Mouse (Mus musculus) forebrain, postnatal 0 days (tissue): ENCODE measurements around the gene Cers6. TPM values are rescaled to one million over a fixed set of nuclear protein-coding genes. Genes with fewer than 3 reads are reported as not detected.

ENCODE experiments used
- ATAC-seq: fragments of 200-750 bp; cut with Nextera tagmentation; 2 replicates; pipeline ENCODE4 v1.8.0; 2017; ENCODE audit warnings: mild to moderate bottlenecking, moderate library complexity
- DNase-seq: peaks from one replicate; pipeline ENCODE4 v3.0.0-alpha.2; 2015
- H3K27ac ChIP-seq: fragments of 300-500 bp; sonication (generic); 2 replicates; pipeline ENCODE4 v1.5.1; 2014; ENCODE audit warnings: low read depth, mild to moderate bottlenecking, antibody characterized with exemption, low read length, moderate library complexity, mixed read lengths
- H3K27me3 ChIP-seq: fragments of 300-500 bp; sonication (generic); 2 replicates; pipeline ENCODE4 v1.6.1; 2014; ENCODE audit warnings: mild to moderate bottlenecking, low read length, mixed read lengths; ENCODE audit not compliant: insufficient read depth
- H3K36me3 ChIP-seq: fragments of 300-500 bp; sonication (generic); 2 replicates; pipeline ENCODE4 v1.6.1; 2014; ENCODE audit warnings: mild to moderate bottlenecking, moderate library complexity; ENCODE audit not compliant: insufficient read depth
- H3K4me1 ChIP-seq: fragments of 300-500 bp; sonication (generic); 2 replicates; pipeline ENCODE4 v1.6.1; 2014; ENCODE audit warnings: antibody characterized with exemption; ENCODE audit not compliant: insufficient read depth
- H3K4me2 ChIP-seq: fragments of 300-500 bp; sonication (generic); 2 replicates; pipeline ENCODE4 v1.6.1; 2014; ENCODE audit warnings: low read depth, mild to moderate bottlenecking, moderate library complexity
- H3K4me3 ChIP-seq: fragments of 300-500 bp; sonication (generic); 2 replicates; pipeline ENCODE4 v1.5.1; 2014; ENCODE audit warnings: low read depth, low read length, mixed read lengths
- H3K9ac ChIP-seq: fragments of 300-500 bp; sonication (generic); 2 replicates; pipeline ENCODE4 v1.6.1; 2014; ENCODE audit warnings: mild to moderate bottlenecking
- H3K9me3 ChIP-seq: fragments of 300-500 bp; sonication (generic); 2 replicates; pipeline ENCODE4 v1.6.1; 2016; ENCODE audit warnings: low read length
- CTCF ChIP-seq: sonication (generic); IDR thresholded peaks from 2 replicates; pipeline ENCODE4 v1.5.1; 2016; ENCODE audit warnings: antibody characterized with exemption, control low read depth, low read depth
- WGBS: fragments of 180-500 bp; shearing (Covaris S2); extraction: QIAGEN DNeasy Blood & Tissue Kit; methylation state at CpG from one replicate; pipeline ENCODE4 v1.1.7; 2014; 5-methylcytosine and 5-hydroxymethylcytosine counted together
- polyA plus RNA-seq: library from polyadenylated mRNA; unstranded; fragments of >200 nt; fragmentation: Nextera tagmentation; extraction: Ambion mirVana; gene quantifications from 2 replicates; pipeline ENCODE4 v1.2.1, GENCODE M21; 2015
- total RNA-seq: library from RNA; depleted of rRNA; stranded (reverse); fragments of >200 nt; gene quantifications from 2 replicates; pipeline ENCODE4 v1.2.3, GENCODE M21; 2014

The Cers6 gene
- total and polyA plus RNA-seq, 2 experiments from 2014 or later: 26.7 to 81.7 TPM

GRCm38 (mm10) chr2:68936773-68937172 is 75.5 kb downstream of the Cers6 start:
- Histone ChIP-seq H3K27me3 (no peaks in the 10 kb centered on the region), H3K4me3 (no peak overlapping the region), H3K4me1 (no peaks in the 10 kb centered on the region), H3K9ac (no peak overlapping the region), H3K36me3 (no peaks in the 10 kb centered on the region), H3K27ac (no peak overlapping the region), H3K4me2 (no peak overlapping the region), H3K9me3 (no peaks in the 10 kb centered on the region)
- WGBS: 80% methylated on average over 4 of the region's 4 CpGs
- TF ChIP-seq CTCF: no peak
- DNase-seq (no peak), ATAC-seq (no peak)

GRCm38 (mm10) chr2:68937833-68938232 is 76.6 kb downstream of the Cers6 start:
- Histone ChIP-seq H3K4me1 (no peaks in the 10 kb centered on the region), H3K27ac (no peak overlapping the region), H3K4me2 (no peak overlapping the region), H3K27me3 (no peaks in the 10 kb centered on the region), H3K4me3 (no peak overlapping the region), H3K9me3 (no peaks in the 10 kb centered on the region), H3K9ac (no peak overlapping the region), H3K36me3 (no peaks in the 10 kb centered on the region)
- no peak for ATAC-seq
- DNase-seq: no peak
- WGBS: 95% methylated on average over 3 of the region's 3 CpGs
- TF ChIP-seq CTCF: no peak

- DNase-seq: no peak
- TF ChIP-seq CTCF: no peak
Observed at GRCm38 (mm10) chr2:68944898-68945297, 83.7 kb downstream of the Cers6 start.

GRCm38 (mm10) chr2:68945976-68946375 is 84.7 kb downstream of the Cers6 start:
- TF ChIP-seq CTCF: no peak
- peaks cover 15% of the 10 kb centered on the region; the same call in 1 of the 2 replicates for H3K36me3 ChIP-seq
- no peak overlapping the region for H3K4me2 ChIP-seq
- H3K4me1 ChIP-seq: no peaks in the 10 kb centered on the region
- H3K27me3 ChIP-seq: no peaks in the 10 kb centered on the region
- no peak overlapping the region for H3K4me3 ChIP-seq
- no peak for ATAC-seq
- DNase-seq: no peak
- H3K9me3 ChIP-seq: peaks cover under 1% of the 10 kb centered on the region; the same call in 1 of the 2 replicates
- no peak overlapping the region for H3K27ac ChIP-seq
- H3K9ac ChIP-seq: no peak overlapping the region
- 94% methylated on average over 2 of the region's 2 CpGs for WGBS

More at GRCm38 (mm10) chr2:68944898-68945297, 83.7 kb downstream of the Cers6 start:
- WGBS: 73% methylated on average over 2 of the region's 2 CpGs
- Histone ChIP-seq H3K9me3 (no peaks in the 10 kb centered on the region), H3K27me3 (no peaks in the 10 kb centered on the region), H3K9ac (no peak overlapping the region), H3K36me3 (peaks cover 12% of the 10 kb centered on the region; the same call in 1 of the 2 replicates), H3K4me2 (no peak overlapping the region), H3K27ac (no peak overlapping the region), H3K4me3 (no peak overlapping the region), H3K4me1 (no peaks in the 10 kb centered on the region)
- no peak for ATAC-seq

- no peak overlapping the region for H3K4me3 ChIP-seq
- peaks cover 15% of the 10 kb centered on the region; the same call in 1 of the 2 replicates for H3K36me3 ChIP-seq
- H3K27ac ChIP-seq: no peak overlapping the region
- ATAC-seq (no peak), DNase-seq (no peak)
- H3K9me3 ChIP-seq: peaks cover 4% of the 10 kb centered on the region; the same call in 1 of the 2 replicates
- H3K4me2 ChIP-seq: no peak overlapping the region
- no peak overlapping the region for H3K9ac ChIP-seq
- H3K27me3 ChIP-seq: no peaks in the 10 kb centered on the region
- no peak for TF ChIP-seq CTCF
- WGBS: 91% methylated on average over 5 of the region's 5 CpGs
- no peaks in the 10 kb centered on the region for H3K4me1 ChIP-seq
Observed at GRCm38 (mm10) chr2:68946819-68947218, 85.6 kb downstream of the Cers6 start.

GRCm38 (mm10) chr2:68949137-68949536 is 87.9 kb downstream of the Cers6 start:
- no peak overlapping the region for H3K4me3 ChIP-seq
- no peak overlapping the region for H3K27ac ChIP-seq
- H3K9ac ChIP-seq: no peak overlapping the region
- 97% methylated on average over 2 of the region's 2 CpGs for WGBS
- H3K4me2 ChIP-seq: no peak overlapping the region
- peaks cover 15% of the 10 kb centered on the region; the same call in 1 of the 2 replicates for H3K36me3 ChIP-seq
- ATAC-seq: no peak
- TF ChIP-seq CTCF: no peak
- no peaks in the 10 kb centered on the region for H3K4me1 ChIP-seq
- DNase-seq: no peak
- H3K9me3 ChIP-seq: peaks cover 4% of the 10 kb centered on the region; the same call in 1 of the 2 replicates
- no peaks in the 10 kb centered on the region for H3K27me3 ChIP-seq

GRCm38 (mm10) chr2:68949728-68950127 is 88.5 kb downstream of the Cers6 start:
- Histone ChIP-seq H3K4me1 (no peaks in the 10 kb centered on the region), H3K27me3 (no peaks in the 10 kb centered on the region), H3K9ac (no peak overlapping the region), H3K9me3 (peaks cover 4% of the 10 kb centered on the region; the same call in 1 of the 2 replicates), H3K4me3 (no peak overlapping the region), H3K4me2 (no peak overlapping the region), H3K36me3 (peaks cover 15% of the 10 kb centered on the region; the same call in 1 of the 2 replicates), H3K27ac (no peak overlapping the region)
- DNase-seq: no peak
- no peak for TF ChIP-seq CTCF
- no peak for ATAC-seq
- 83% methylated on average over 5 of the region's 5 CpGs for WGBS

- Histone ChIP-seq H3K36me3 (peaks cover 15% of the 10 kb centered on the region; the same call in 1 of the 2 replicates), H3K9ac (no peak overlapping the region), H3K4me2 (no peak overlapping the region), H3K27me3 (no peaks in the 10 kb centered on the region), H3K9me3 (peaks cover 4% of the 10 kb centered on the region; the same call in 1 of the 2 replicates), H3K4me3 (no peak overlapping the region), H3K27ac (no peak overlapping the region), H3K4me1 (no peaks in the 10 kb centered on the region)
- WGBS: 94% methylated on average over 3 of the region's 3 CpGs
- DNase-seq: no peak
- no peak for TF ChIP-seq CTCF
- no peak for ATAC-seq
Observed at GRCm38 (mm10) chr2:68951706-68952105, 90.5 kb downstream of the Cers6 start.
